Mouse (Mus musculus) liver, embryonic 16.5 days (tissue): ENCODE results near the gene Mmadhc. TPM values are rescaled to one million over a fixed set of nuclear protein-coding genes. Genes with fewer than 3 reads are reported as not detected.

Experiments
- ATAC-seq: fragments of 200-750 bp; cut with Nextera tagmentation; 2 replicates; pipeline ENCODE4 v1.8.0; 2017; ENCODE audit warnings: low read depth, mild to moderate bottlenecking, moderate number of reproducible peaks, moderate library complexity
- H3K27ac ChIP-seq: fragments of 300-500 bp; sonication (generic); 2 replicates; pipeline ENCODE4 v1.5.1; 2014; ENCODE audit warnings: mild to moderate bottlenecking, low read length
- H3K27me3 ChIP-seq: fragments of 300-500 bp; sonication (generic); 2 replicates; pipeline ENCODE4 v1.6.1; 2014; ENCODE audit warnings: low read depth, low read length, mixed read lengths; ENCODE audit not compliant: control insufficient read depth, insufficient read depth
- H3K36me3 ChIP-seq: fragments of 300-500 bp; sonication (generic); 2 replicates; pipeline ENCODE4 v1.6.1; 2014; ENCODE audit warnings: mild to moderate bottlenecking; ENCODE audit not compliant: control insufficient read depth, insufficient read depth
- H3K4me1 ChIP-seq: fragments of 300-500 bp; sonication (generic); 2 replicates; pipeline ENCODE4 v1.6.1; 2014; ENCODE audit warnings: low read depth, low read length, mixed read lengths; ENCODE audit not compliant: control insufficient read depth
- H3K4me2 ChIP-seq: fragments of 300-500 bp; sonication (generic); 2 replicates; pipeline ENCODE4 v1.6.1; 2014; ENCODE audit warnings: low read depth, low read length, mixed read lengths
- H3K4me3 ChIP-seq: fragments of 300-500 bp; sonication (generic); 2 replicates; pipeline ENCODE4 v1.5.1; 2014; ENCODE audit warnings: low read depth, mild to moderate bottlenecking, low read length
- H3K9ac ChIP-seq: fragments of 300-500 bp; sonication (generic); 2 replicates; pipeline ENCODE4 v1.6.1; 2014; ENCODE audit warnings: low read depth, low read length
- H3K9me3 ChIP-seq: fragments of 300-500 bp; sonication (generic); replicated peaks from 2 replicates; pipeline ENCODE4 v1.6.1; 2016; ENCODE audit warnings: low read length; ENCODE audit not compliant: control insufficient read depth
- WGBS: fragments of 180-500 bp; shearing (Covaris S2); extraction: QIAGEN DNeasy Blood & Tissue Kit; methylation state at CpG from one replicate; pipeline ENCODE4 v1.1.7; 2014; ENCODE audit not compliant: insufficient replicate concordance; 5-methylcytosine and 5-hydroxymethylcytosine counted together
- polyA plus RNA-seq: library from polyadenylated mRNA; unstranded; fragments of >200 nt; fragmentation: Nextera tagmentation; extraction: Ambion mirVana; gene quantifications from 2 replicates; pipeline ENCODE4 v1.2.1, GENCODE M21; 2015

Gene Mmadhc
- polyA plus RNA-seq, 1 experiment from 2014 or later, result 73.9 TPM

- ATAC-seq, result no peak
- Histone ChIP-seq H3K27ac (no peak overlapping the region), H3K9ac (no peak overlapping the region), H3K36me3 (peaks cover 16% of the 10 kb centered on the region), H3K27me3 (no peaks in the 10 kb centered on the region), H3K9me3 (no peaks in the 10 kb centered on the region), H3K4me2 (no peak overlapping the region), H3K4me3 (no peak overlapping the region), H3K4me1 (no peaks in the 10 kb centered on the region)
- WGBS, result 76% methylated on average over 10 of the region's 10 CpGs
These were observed 19.9 kb downstream of the Mmadhc start for GRCm38 (mm10) chr2:50276715-50277114.

- no peak for ATAC-seq
- no peak overlapping the region for H3K9ac ChIP-seq
- no peak overlapping the region for H3K4me3 ChIP-seq
- H3K9me3 ChIP-seq, result no peaks in the 10 kb centered on the region
- H3K27ac ChIP-seq, result no peak overlapping the region
- peaks cover 3% of the 10 kb centered on the region for H3K36me3 ChIP-seq
- 65% methylated on average over 6 of the region's 6 CpGs for WGBS
- H3K4me2 ChIP-seq, result no peak overlapping the region
- no peaks in the 10 kb centered on the region for H3K4me1 ChIP-seq
- no peaks in the 10 kb centered on the region for H3K27me3 ChIP-seq
These were observed 23.2 kb downstream of the Mmadhc start for GRCm38 (mm10) chr2:50273415-50273814.

GRCm38 (mm10) chr2:50272165-50272564 lies 24.4 kb downstream of the Mmadhc start:
- 30% methylated on average over 5 of the region's 5 CpGs for WGBS
- H3K9me3 ChIP-seq, result no peaks in the 10 kb centered on the region
- no peak overlapping the region for H3K27ac ChIP-seq

GRCm38 (mm10) chr2:50268514-50268913 lies 28.1 kb downstream of the Mmadhc start:
- H3K9ac ChIP-seq, result no peak overlapping the region
- no peak overlapping the region for H3K4me2 ChIP-seq
- H3K9me3 ChIP-seq, result no peaks in the 10 kb centered on the region
- H3K4me3 ChIP-seq, result no peak overlapping the region
- H3K27ac ChIP-seq, result no peak overlapping the region
- no peak for ATAC-seq
- H3K27me3 ChIP-seq, result no peaks in the 10 kb centered on the region
- H3K4me1 ChIP-seq, result no peaks in the 10 kb centered on the region
- H3K36me3 ChIP-seq, result no peaks in the 10 kb centered on the region
- 58% methylated on average over 2 of the region's 2 CpGs for WGBS

More at GRCm38 (mm10) chr2:50272165-50272564, 24.4 kb downstream of the Mmadhc start:
- H3K36me3 ChIP-seq, result no peaks in the 10 kb centered on the region
- ATAC-seq, result no peak
- H3K4me1 ChIP-seq, result no peaks in the 10 kb centered on the region
- no peaks in the 10 kb centered on the region for H3K27me3 ChIP-seq
- H3K4me2 ChIP-seq, result no peak overlapping the region
- H3K9ac ChIP-seq, result no peak overlapping the region
- no peak overlapping the region for H3K4me3 ChIP-seq

- Histone ChIP-seq H3K4me1 (no peaks in the 10 kb centered on the region), H3K9me3 (no peaks in the 10 kb centered on the region), H3K36me3 (no peaks in the 10 kb centered on the region), H3K4me2 (no peak overlapping the region), H3K4me3 (no peak overlapping the region), H3K27ac (no peak overlapping the region), H3K9ac (no peak overlapping the region), H3K27me3 (no peaks in the 10 kb centered on the region)
- no peak for ATAC-seq
These were observed 29.6 kb downstream of the Mmadhc start for GRCm38 (mm10) chr2:50267046-50267445.

- WGBS, result 20% methylated on average over 2 of the region's 2 CpGs
- no peaks in the 10 kb centered on the region for H3K27me3 ChIP-seq
- H3K9me3 ChIP-seq, result no peaks in the 10 kb centered on the region
- no peak overlapping the region for H3K4me3 ChIP-seq
- ATAC-seq, result no peak
- no peaks in the 10 kb centered on the region for H3K36me3 ChIP-seq
- no peak overlapping the region for H3K27ac ChIP-seq
- no peak overlapping the region for H3K9ac ChIP-seq
- H3K4me2 ChIP-seq, result no peak overlapping the region
- H3K4me1 ChIP-seq, result no peaks in the 10 kb centered on the region
These were observed 31.3 kb downstream of the Mmadhc start for GRCm38 (mm10) chr2:50265215-50265785.

- 56% methylated on average over 6 of the region's 6 CpGs for WGBS
- no peaks in the 10 kb centered on the region for H3K9me3 ChIP-seq
- H3K27ac ChIP-seq, result no peak overlapping the region
- H3K4me1 ChIP-seq, result no peaks in the 10 kb centered on the region
- no peak for ATAC-seq
- H3K27me3 ChIP-seq, result no peaks in the 10 kb centered on the region
- no peak overlapping the region for H3K4me3 ChIP-seq
- H3K36me3 ChIP-seq, result no peaks in the 10 kb centered on the region
- H3K9ac ChIP-seq, result no peak overlapping the region
- no peak overlapping the region for H3K4me2 ChIP-seq
These were observed 32.5 kb downstream of the Mmadhc start for GRCm38 (mm10) chr2:50264059-50264458.

- H3K4me3 ChIP-seq, result no peak overlapping the region
- WGBS, result 59% methylated on average over 5 of the region's 5 CpGs
- ATAC-seq, result no peak
These were observed 41.6 kb downstream of the Mmadhc start for GRCm38 (mm10) chr2:50254955-50255354.

GRCm38 (mm10) chr2:50248551-50248950 lies 48.0 kb downstream of the Mmadhc start:
- H3K9me3 ChIP-seq, result no peaks in the 10 kb centered on the region
- H3K4me3 ChIP-seq, result no peak overlapping the region
- no peaks in the 10 kb centered on the region for H3K36me3 ChIP-seq
- no peak overlapping the region for H3K4me2 ChIP-seq
- no peaks in the 10 kb centered on the region for H3K27me3 ChIP-seq
- ATAC-seq, result no peak
- no peaks in the 10 kb centered on the region for H3K4me1 ChIP-seq
- H3K27ac ChIP-seq, result no peak overlapping the region
- WGBS, result 58% methylated on average over 3 of the region's 3 CpGs
- H3K9ac ChIP-seq, result no peak overlapping the region

More at GRCm38 (mm10) chr2:50254955-50255354, 41.6 kb downstream of the Mmadhc start:
- Histone ChIP-seq H3K36me3 (no peaks in the 10 kb centered on the region), H3K27ac (no peak overlapping the region), H3K27me3 (no peaks in the 10 kb centered on the region), H3K4me2 (no peak overlapping the region), H3K4me1 (no peaks in the 10 kb centered on the region), H3K9me3 (no peaks in the 10 kb centered on the region), H3K9ac (no peak overlapping the region)
